Mouse (Mus musculus): ENCODE data around the gene Ctsf. TPM values are rescaled to one million over a fixed set of nuclear protein-coding genes. Genes with fewer than 3 reads are reported as not detected.

Gene Ctsf
- total RNA-seq, 2 experiments from 2014 or later, result 24.9 to 25.9 TPM

Other genes starting within 250 kb of the Ctsf start
- gene Lrfn4, start 239.5 kb upstream of the Ctsf start, total RNA-seq (2021), result 10 to 100 TPM; 19.1 to 20.5 TPM
- gene Rce1, start 229.5 kb upstream of the Ctsf start, total RNA-seq (2021), result 10 to 100 TPM; 16.1 to 18.0 TPM
- under 1 TPM; 0.12 to 0.68 TPM for gene Gm960, start 156.5 kb upstream of the Ctsf start, total RNA-seq (2021)
- under 1 TPM; 0.25 to 0.33 TPM for gene Sptbn2, start 144.0 kb upstream of the Ctsf start, total RNA-seq (2021)
- gene Rbm4b, start 98.6 kb upstream of the Ctsf start, total RNA-seq (2021), result 1 to 10 TPM; 7.5 to 8.3 TPM
- gene Rbm4, start 61.2 kb upstream of the Ctsf start, total RNA-seq (2021), result 10 to 100 TPM; 46.1 to 48.4 TPM
- gene Gm21992, start 43.5 kb upstream of the Ctsf start, total RNA-seq (2021), result 10 to 100 TPM; 21.8 to 24.1 TPM
- 10 to 100 TPM; 34.0 to 39.3 TPM for gene Rbm14, start 43.5 kb upstream of the Ctsf start, total RNA-seq (2021)
- gene Ccs, start 15.8 kb upstream of the Ctsf start, total RNA-seq (2021), result 10 to 100 TPM; 31.4 to 31.7 TPM
- under 1 TPM in 1 of 2 experiments, not detected in 1; 0.11 TPM for gene Ccdc87, start 15.8 kb upstream of the Ctsf start, total RNA-seq (2021)
- gene Actn3, start 22.8 kb downstream of the Ctsf start, total RNA-seq (2021), result 1 to 10 TPM in 1 of 2 experiments, under 1 TPM in 1; 0.38 to 2.2 TPM
- 1 to 10 TPM; 4.8 to 5.2 TPM for gene Zdhhc24, start 23.5 kb downstream of the Ctsf start, total RNA-seq (2021)
- 1 to 10 TPM; 4.3 to 4.6 TPM for gene Bbs1, start 51.5 kb downstream of the Ctsf start, total RNA-seq (2021)
- gene Dpp3, start 73.2 kb downstream of the Ctsf start, total RNA-seq (2021), result 10 to 100 TPM; 39.7 to 40.2 TPM
- 1 to 10 TPM in 1 of 2 experiments, under 1 TPM in 1; 0.71 to 1.2 TPM for gene Peli3, start 88.0 kb downstream of the Ctsf start, total RNA-seq (2021)
- 10 to 100 TPM; 60.9 to 63.8 TPM for gene Mrpl11, start 107.0 kb downstream of the Ctsf start, total RNA-seq (2021)
- gene Npas4, start 135.2 kb downstream of the Ctsf start, total RNA-seq (2021), result under 1 TPM; 0.57 to 0.68 TPM
- gene Slc29a2, start 168.7 kb downstream of the Ctsf start, total RNA-seq (2021), result 10 to 100 TPM; 20.0 to 20.8 TPM
- gene B4gat1, start 183.7 kb downstream of the Ctsf start, total RNA-seq (2021), result 10 to 100 TPM; 33.0 to 36.8 TPM
- gene AC124502.3, start 183.8 kb downstream of the Ctsf start, total RNA-seq (2021), result 1 to 10 TPM; 1.6 to 2.0 TPM
- gene Brms1, start 186.2 kb downstream of the Ctsf start, total RNA-seq (2021), result 10 to 100 TPM; 16.7 to 18.2 TPM
- 1 to 10 TPM; 2.2 to 2.9 TPM for gene Rin1, start 195.4 kb downstream of the Ctsf start, total RNA-seq (2021)
- gene Cd248, start 212.9 kb downstream of the Ctsf start, total RNA-seq (2021), result 10 to 100 TPM; 25.8 to 27.1 TPM
- 1 to 10 TPM; 3.8 to 4.1 TPM for gene Tmem151a, start 230.4 kb downstream of the Ctsf start, total RNA-seq (2021)
- gene Yif1a, start 233.4 kb downstream of the Ctsf start, total RNA-seq (2021), result 10 to 100 TPM; 70.2 to 72.5 TPM
- gene Cnih2, start 243.4 kb downstream of the Ctsf start, total RNA-seq (2021), result 1 to 10 TPM; 1.8 to 2.1 TPM

Data from heart, postnatal 4 days (tissue).